Mouse (Mus musculus): ENCODE data around the gene Ero1l. TPM values are rescaled to one million over a fixed set of nuclear protein-coding genes. Genes with fewer than 3 reads are reported as not detected.

Ero1l gene
- polyA plus RNA-seq, 1 experiment from 2014 or later, result 32.2 TPM

DNA sequence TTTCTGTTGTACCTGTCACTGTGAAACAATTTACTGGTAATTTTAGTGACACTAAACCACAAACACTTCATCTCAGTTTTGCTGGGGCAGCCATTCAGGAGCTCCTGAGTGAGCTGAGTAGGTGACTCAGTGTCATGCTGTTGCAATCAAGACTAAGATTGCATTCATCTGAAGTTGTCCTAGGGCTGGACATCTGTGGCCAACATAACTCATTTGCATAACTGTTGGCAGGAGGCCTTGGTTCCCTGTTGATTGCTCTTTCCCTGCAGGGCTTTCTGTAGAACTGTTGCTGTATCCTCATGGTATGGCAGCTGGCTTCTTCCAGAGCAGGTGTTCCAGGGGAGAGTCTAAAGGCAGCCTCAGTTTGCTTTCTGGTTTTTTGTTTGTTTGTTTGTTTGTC lies 6.9 kb upstream of the Ero1l start:
- Histone ChIP-seq H3K9ac (ENCODE audit: low read depth, low read length) (no peak overlapping the region), H3K9me3 (ENCODE audit: control insufficient read depth, low read length) (no peaks in the 10 kb centered on the region), H3K27ac (ENCODE audit: low read depth, low read length) (no peak overlapping the region), H3K4me1 (replicated peaks; ENCODE audit: control insufficient read depth, insufficient read depth, low read length) (no peaks in the 10 kb centered on the region), H3K4me2 (replicated peaks; ENCODE audit: low read depth, low read length) (no peak overlapping the region), H3K4me3 (ENCODE audit: low read depth, low read length) (no peak overlapping the region), H3K36me3 (ENCODE audit: control insufficient read depth, insufficient read depth, low read length) (no peaks in the 10 kb centered on the region), H3K27me3 (ENCODE audit: control insufficient read depth, insufficient read depth, low read length) (no peaks in the 10 kb centered on the region)
- no peak for ATAC-seq (ENCODE audit: low FRiP score)
- DNase-seq (ENCODE audit: low spot score), result no peak

DNA sequence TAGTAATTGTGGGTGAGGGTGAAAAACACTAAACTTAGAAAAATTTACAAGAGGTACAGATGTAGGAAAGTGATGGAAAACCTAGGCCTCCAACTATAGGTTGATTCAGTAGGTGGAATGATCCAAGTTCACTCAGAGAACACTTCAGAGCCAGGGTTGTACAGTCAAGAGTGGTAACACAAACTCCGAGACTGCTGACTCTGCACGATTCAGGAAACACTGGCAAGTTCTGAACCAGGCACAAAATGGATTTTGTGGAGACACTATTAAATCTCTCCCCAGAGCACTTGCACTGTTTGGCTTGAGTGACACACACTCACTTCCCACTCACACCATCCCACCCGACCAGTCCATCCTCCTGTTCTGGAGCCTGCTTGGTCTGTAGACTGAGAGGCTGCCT lies 4.7 kb upstream of the Ero1l start:
- no peaks in the 10 kb centered on the region for H3K9me3 ChIP-seq (ENCODE audit: control insufficient read depth, low read length)
- no peak overlapping the region for H3K27ac ChIP-seq (ENCODE audit: low read depth, low read length)
- DNase-seq (ENCODE audit: low spot score), result no peak
- no peaks in the 10 kb centered on the region for H3K4me1 ChIP-seq (replicated peaks; ENCODE audit: control insufficient read depth, insufficient read depth, low read length)
- no peaks in the 10 kb centered on the region for H3K36me3 ChIP-seq (ENCODE audit: control insufficient read depth, insufficient read depth, low read length)
- no peak overlapping the region for H3K4me3 ChIP-seq (ENCODE audit: low read depth, low read length)
- H3K4me2 ChIP-seq (replicated peaks; ENCODE audit: low read depth, low read length), result no peak overlapping the region
- ATAC-seq (ENCODE audit: low FRiP score), result no peak
- no peak overlapping the region for H3K9ac ChIP-seq (ENCODE audit: low read depth, low read length)
- 88% methylated on average over 3 of the region's 3 CpGs for WGBS
- H3K27me3 ChIP-seq (ENCODE audit: control insufficient read depth, insufficient read depth, low read length), result no peaks in the 10 kb centered on the region

- H3K27ac ChIP-seq (ENCODE audit: low read depth, low read length), result no peak overlapping the region
- H3K27me3 ChIP-seq (ENCODE audit: control insufficient read depth, insufficient read depth, low read length), result no peaks in the 10 kb centered on the region
- no peak for DNase-seq (ENCODE audit: low spot score)
- no peak for ATAC-seq (ENCODE audit: low FRiP score)
- H3K9me3 ChIP-seq (ENCODE audit: control insufficient read depth, low read length), result no peaks in the 10 kb centered on the region
- 92% methylated on average over 2 of the region's 2 CpGs for WGBS
- no peak overlapping the region for H3K4me2 ChIP-seq (replicated peaks; ENCODE audit: low read depth, low read length)
- no peaks in the 10 kb centered on the region for H3K36me3 ChIP-seq (ENCODE audit: control insufficient read depth, insufficient read depth, low read length)
- H3K4me3 ChIP-seq (ENCODE audit: low read depth, low read length), result no peak overlapping the region
- H3K9ac ChIP-seq (ENCODE audit: low read depth, low read length), result no peak overlapping the region
- no peaks in the 10 kb centered on the region for H3K4me1 ChIP-seq (replicated peaks; ENCODE audit: control insufficient read depth, insufficient read depth, low read length)
Observed at GRCm38 (mm10) chr14:45322450-45322849, 3.9 kb upstream of the Ero1l start.

- no peak overlapping the region for H3K4me2 ChIP-seq (replicated peaks; ENCODE audit: low read depth, low read length)
- no peak overlapping the region for H3K4me3 ChIP-seq (ENCODE audit: low read depth, low read length)
- no peaks in the 10 kb centered on the region for H3K27me3 ChIP-seq (ENCODE audit: control insufficient read depth, insufficient read depth, low read length)
- H3K4me1 ChIP-seq (replicated peaks; ENCODE audit: control insufficient read depth, insufficient read depth, low read length), result no peaks in the 10 kb centered on the region
- no peaks in the 10 kb centered on the region for H3K36me3 ChIP-seq (ENCODE audit: control insufficient read depth, insufficient read depth, low read length)
- no peak overlapping the region for H3K9ac ChIP-seq (ENCODE audit: low read depth, low read length)
- no peaks in the 10 kb centered on the region for H3K9me3 ChIP-seq (ENCODE audit: control insufficient read depth, low read length)
- no peak for ATAC-seq (ENCODE audit: low FRiP score)
- no peak overlapping the region for H3K27ac ChIP-seq (ENCODE audit: low read depth, low read length)
- DNase-seq (ENCODE audit: low spot score), result no peak
- WGBS, result 82% methylated on average over 5 of the region's 5 CpGs
Observed at GRCm38 (mm10) chr14:45321622-45322021, 3.1 kb upstream of the Ero1l start.

DNA sequence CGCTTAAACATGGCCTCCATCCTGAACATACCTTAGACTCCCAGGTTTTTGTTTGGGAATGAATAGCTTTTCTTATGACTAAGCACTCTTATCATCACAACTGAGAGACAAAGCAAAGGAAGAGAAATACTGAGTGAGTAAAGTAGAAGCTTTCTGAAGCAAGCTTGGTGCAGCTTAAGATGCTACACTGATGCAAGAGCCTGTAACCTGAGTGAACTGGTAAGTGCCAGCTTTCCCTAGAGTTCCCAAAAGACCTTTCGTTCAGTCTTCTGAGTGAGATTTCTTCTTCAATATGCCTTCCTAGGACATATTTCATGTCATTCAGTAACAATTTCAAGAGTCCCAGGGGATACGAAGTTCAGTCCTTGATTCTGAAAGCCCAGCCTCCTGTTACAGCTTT lies 2.5 kb upstream of the Ero1l start:
- Histone ChIP-seq H3K4me2 (replicated peaks; ENCODE audit: low read depth, low read length) (no peak overlapping the region), H3K4me3 (ENCODE audit: low read depth, low read length) (no peak overlapping the region), H3K4me1 (replicated peaks; ENCODE audit: control insufficient read depth, insufficient read depth, low read length) (no peaks in the 10 kb centered on the region), H3K9ac (ENCODE audit: low read depth, low read length) (no peak overlapping the region), H3K36me3 (ENCODE audit: control insufficient read depth, insufficient read depth, low read length) (no peaks in the 10 kb centered on the region), H3K27ac (ENCODE audit: low read depth, low read length) (no peak overlapping the region), H3K9me3 (ENCODE audit: control insufficient read depth, low read length) (no peaks in the 10 kb centered on the region), H3K27me3 (ENCODE audit: control insufficient read depth, insufficient read depth, low read length) (no peaks in the 10 kb centered on the region)
- DNase-seq (ENCODE audit: low spot score) (no peak), ATAC-seq (ENCODE audit: low FRiP score) (no peak)
- 84% methylated on average over 3 of the region's 3 CpGs for WGBS

GRCm38 (mm10) chr14:45320111-45320510 lies 1.5 kb upstream of the Ero1l start:
- no peak overlapping the region for H3K9ac ChIP-seq (ENCODE audit: low read depth, low read length)
- H3K36me3 ChIP-seq (ENCODE audit: control insufficient read depth, insufficient read depth, low read length), result no peaks in the 10 kb centered on the region
- no peak overlapping the region for H3K27ac ChIP-seq (ENCODE audit: low read depth, low read length)
- DNase-seq (ENCODE audit: low spot score) (no peak), ATAC-seq (ENCODE audit: low FRiP score) (no peak)
- no peaks in the 10 kb centered on the region for H3K4me1 ChIP-seq (replicated peaks; ENCODE audit: control insufficient read depth, insufficient read depth, low read length)
- no peaks in the 10 kb centered on the region for H3K27me3 ChIP-seq (ENCODE audit: control insufficient read depth, insufficient read depth, low read length)
- 83% methylated on average over 4 of the region's 4 CpGs for WGBS
- no peak overlapping the region for H3K4me2 ChIP-seq (replicated peaks; ENCODE audit: low read depth, low read length)
- no peak overlapping the region for H3K4me3 ChIP-seq (ENCODE audit: low read depth, low read length)
- H3K9me3 ChIP-seq (ENCODE audit: control insufficient read depth, low read length), result no peaks in the 10 kb centered on the region

- H3K27ac ChIP-seq (ENCODE audit: low read depth, low read length), result no peak overlapping the region
- 72% methylated on average over 3 of the region's 3 CpGs for WGBS
- no peak for DNase-seq (ENCODE audit: low spot score)
Observed at GRCm38 (mm10) chr14:45319237-45319610, 653 bp upstream of the Ero1l start.

DNA sequence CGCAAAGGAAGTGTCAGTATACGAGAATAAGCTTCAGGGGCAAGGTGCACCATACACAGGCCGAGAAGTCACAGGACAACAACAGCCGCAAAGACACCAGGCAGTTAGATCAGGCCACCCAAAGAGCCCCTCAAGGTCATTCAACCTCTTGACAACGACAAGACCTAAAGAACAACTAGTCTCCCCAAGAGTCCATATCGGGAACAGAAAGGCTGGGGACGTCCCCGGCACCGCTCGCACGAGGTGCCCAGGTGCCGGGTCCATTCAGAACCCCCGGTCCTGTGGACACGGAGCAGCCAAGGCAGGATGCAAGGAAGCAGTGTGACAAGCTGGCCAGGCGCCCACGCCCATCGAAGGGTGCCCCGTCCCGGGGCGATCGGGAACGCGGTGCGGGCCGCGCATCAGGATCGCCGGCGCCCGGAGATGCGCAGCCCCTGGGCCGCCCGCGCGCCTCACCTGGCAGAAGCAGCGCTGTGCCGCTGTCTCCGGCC lies 605 bp downstream of the Ero1l start:
- peak; percentile 62 for DNase-seq (ENCODE audit: low spot score)
- Histone ChIP-seq H3K27ac (ENCODE audit: low read depth, low read length) (peak overlapping the region; percentile 82), H3K9me3 (ENCODE audit: control insufficient read depth, low read length) (no peaks in the 10 kb centered on the region), H3K9ac (ENCODE audit: low read depth, low read length) (peak overlapping the region; percentile 91), H3K4me3 (ENCODE audit: low read depth, low read length) (peak overlapping the region; percentile 91), H3K36me3 (ENCODE audit: control insufficient read depth, insufficient read depth, low read length) (no peaks in the 10 kb centered on the region), H3K4me2 (replicated peaks; ENCODE audit: low read depth, low read length) (peak overlapping the region; percentile 82), H3K27me3 (ENCODE audit: control insufficient read depth, insufficient read depth, low read length) (no peaks in the 10 kb centered on the region), H3K4me1 (replicated peaks; ENCODE audit: control insufficient read depth, insufficient read depth, low read length) (no peaks in the 10 kb centered on the region)
- under 1% methylated on average over 33 of the region's 38 CpGs for WGBS
- ATAC-seq (ENCODE audit: low FRiP score), result peak; percentile 84; the same call in 1 of the 2 replicates

More at GRCm38 (mm10) chr14:45319237-45319610, 653 bp upstream of the Ero1l start:
- Histone ChIP-seq H3K36me3 (ENCODE audit: control insufficient read depth, insufficient read depth, low read length) (no peaks in the 10 kb centered on the region), H3K27me3 (ENCODE audit: control insufficient read depth, insufficient read depth, low read length) (no peaks in the 10 kb centered on the region), H3K9ac (ENCODE audit: low read depth, low read length) (no peak overlapping the region), H3K4me2 (replicated peaks; ENCODE audit: low read depth, low read length) (no peak overlapping the region), H3K4me3 (ENCODE audit: low read depth, low read length) (no peak overlapping the region), H3K4me1 (replicated peaks; ENCODE audit: control insufficient read depth, insufficient read depth, low read length) (no peaks in the 10 kb centered on the region), H3K9me3 (ENCODE audit: control insufficient read depth, low read length) (no peaks in the 10 kb centered on the region)
- ATAC-seq (ENCODE audit: low FRiP score), result no peak

GRCm38 (mm10) chr14:45316927-45317326 lies 1.6 kb downstream of the Ero1l start:
- Histone ChIP-seq H3K27me3 (ENCODE audit: control insufficient read depth, insufficient read depth, low read length) (no peaks in the 10 kb centered on the region), H3K27ac (ENCODE audit: low read depth, low read length) (no peak overlapping the region), H3K4me3 (ENCODE audit: low read depth, low read length) (peak overlapping the region; percentile 91), H3K9ac (ENCODE audit: low read depth, low read length) (no peak overlapping the region), H3K4me1 (replicated peaks; ENCODE audit: control insufficient read depth, insufficient read depth, low read length) (no peaks in the 10 kb centered on the region), H3K36me3 (ENCODE audit: control insufficient read depth, insufficient read depth, low read length) (no peaks in the 10 kb centered on the region), H3K9me3 (ENCODE audit: control insufficient read depth, low read length) (no peaks in the 10 kb centered on the region), H3K4me2 (replicated peaks; ENCODE audit: low read depth, low read length) (peak overlapping the region; percentile 82)
- 87% methylated on average over 5 of the region's 5 CpGs for WGBS
- ATAC-seq (ENCODE audit: low FRiP score) (no peak), DNase-seq (ENCODE audit: low spot score) (no peak)

Measured in hindbrain, embryonic 11.5 days (tissue).